In the genomic region with DNA sequence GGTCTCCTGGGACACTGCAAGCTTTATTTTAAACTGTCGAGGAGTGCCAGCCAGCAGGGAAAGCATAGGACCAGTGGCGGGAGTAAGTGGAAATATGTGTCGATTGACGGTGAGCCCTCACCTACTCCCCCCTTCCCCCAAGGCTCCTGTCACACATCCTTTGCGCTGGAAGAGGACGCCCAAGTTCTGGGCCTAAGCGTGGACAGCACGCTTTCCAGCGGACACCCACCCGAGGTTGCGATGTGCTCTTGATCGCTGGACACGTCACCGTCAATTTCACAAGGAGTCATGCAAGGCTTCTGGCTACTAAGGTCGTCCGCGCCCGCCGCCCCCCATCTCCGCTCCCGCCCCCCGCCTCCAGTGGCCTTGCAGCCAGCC, we compare ENCODE assay signal across 10 mouse cellular contexts. TPM values are rescaled to one million over a fixed set of nuclear protein-coding genes. Genes with fewer than 3 reads are reported as not detected.
DNase-seq lines count a peak whose midpoint lies in the region; ATAC-seq lines count a peak whose summit lies in the region.
"Had no signal": no experiment of that assay in that cellular context is flagged by ENCODE, and none has a peak within 500 bp of the region (broad histone marks: within the 10 kb centered on the region; RNA-seq: fewer than 3 reads in every experiment).

No protein-coding gene starts in this region.

- H3K27ac ChIP-seq in kidney, embryonic 15.5 days: no peak overlapping the region
- peak overlapping the region; percentile 46; the same call in 1 of the 2 replicates for H3K27ac ChIP-seq in embryonic facial prominence, embryonic 12.5 days
- H3K27ac ChIP-seq in hindbrain, embryonic 14.5 days: peak overlapping the region; percentile 99
- H3K27ac ChIP-seq in midbrain, embryonic 15.5 days: peak overlapping the region; percentile 97

- no peak for ATAC-seq in kidney, embryonic 15.5 days (replicated peaks; ENCODE audit: low FRiP score)
- no peak for ATAC-seq in embryonic facial prominence, embryonic 12.5 days (ENCODE audit: insufficient number of reproducible peaks, insufficient read depth, low FRiP score, low TSS enrichment)
- peak; percentile 36 for ATAC-seq in hindbrain, embryonic 14.5 days (ENCODE audit: low FRiP score)
- ATAC-seq in midbrain, embryonic 15.5 days (replicated peaks): peak; percentile 61

- no peaks in the 10 kb centered on the region for H3K36me3 ChIP-seq in kidney, embryonic 15.5 days
- no peaks in the 10 kb centered on the region for H3K36me3 ChIP-seq in embryonic facial prominence, embryonic 12.5 days
- H3K36me3 ChIP-seq in hindbrain, embryonic 14.5 days (replicated peaks; ENCODE audit: control insufficient read depth, insufficient read depth): no peaks in the 10 kb centered on the region
- no peaks in the 10 kb centered on the region for H3K36me3 ChIP-seq in midbrain, embryonic 15.5 days (replicated peaks)

- 1% methylated on average over 22 of the region's 22 CpGs for WGBS in kidney, embryonic 15.5 days
- WGBS in embryonic facial prominence, embryonic 12.5 days: under 1% methylated on average over 22 of the region's 22 CpGs
- under 1% methylated on average over 22 of the region's 22 CpGs for WGBS in hindbrain, embryonic 14.5 days
- under 1% methylated on average over 22 of the region's 22 CpGs for WGBS in midbrain, embryonic 15.5 days

- H3K9me3 ChIP-seq in kidney, embryonic 15.5 days (replicated peaks): no peaks in the 10 kb centered on the region
- H3K9me3 ChIP-seq in embryonic facial prominence, embryonic 12.5 days: no peaks in the 10 kb centered on the region
- no peaks in the 10 kb centered on the region for H3K9me3 ChIP-seq in hindbrain, embryonic 14.5 days (ENCODE audit: control insufficient read depth, low read length)
- no peaks in the 10 kb centered on the region for H3K9me3 ChIP-seq in midbrain, embryonic 15.5 days

- intact Hi-C loops in left cerebral cortex, postnatal 36 days (cut with DNase I): loop anchor here (5.0 kb wide), 1 partner anchor 170 kb away; a partner anchor contains a TSS

- peak overlapping the region; percentile 55; the same call in 1 of the 2 replicates for H3K9ac ChIP-seq in kidney, embryonic 15.5 days
- peak overlapping the region; percentile 81 for H3K9ac ChIP-seq in embryonic facial prominence, embryonic 12.5 days
- peak overlapping the region; percentile 94 for H3K9ac ChIP-seq in hindbrain, embryonic 14.5 days
- H3K9ac ChIP-seq in midbrain, embryonic 15.5 days: peak overlapping the region; percentile 79

- DNase-seq in kidney, postnatal 4 days: no peak
- DNase-seq in hindbrain, embryonic 14.5 days (ENCODE audit: low spot score): peak; percentile 42
- no peak for DNase-seq in left cerebral cortex, postnatal 36 days (ENCODE audit: low spot score in 2 of 2)
- no peak for DNase-seq in cerebellum, adult 8-10 months
- no peak for DNase-seq in urinary bladder, postnatal 25 days (ENCODE audit: low spot score)

- peaks cover 90% of the 10 kb centered on the region for H3K27me3 ChIP-seq in kidney, embryonic 15.5 days
- H3K27me3 ChIP-seq in embryonic facial prominence, embryonic 12.5 days: peaks cover 33% of the 10 kb centered on the region
- H3K27me3 ChIP-seq in hindbrain, embryonic 14.5 days (ENCODE audit: control insufficient read depth, insufficient read depth, low read length): no peaks in the 10 kb centered on the region
- H3K27me3 ChIP-seq in midbrain, embryonic 15.5 days (replicated peaks): no peaks in the 10 kb centered on the region

- peak overlapping the region; percentile 97 for H3K4me2 ChIP-seq in kidney, embryonic 15.5 days
- peak overlapping the region; percentile 76 for H3K4me2 ChIP-seq in embryonic facial prominence, embryonic 12.5 days (replicated peaks)
- peak overlapping the region; percentile 91 for H3K4me2 ChIP-seq in hindbrain, embryonic 14.5 days (replicated peaks)
- peak overlapping the region; percentile 74 for H3K4me2 ChIP-seq in midbrain, embryonic 15.5 days

- H3K4me1 ChIP-seq in kidney, embryonic 15.5 days: peaks cover 17% of the 10 kb centered on the region
- peaks cover 21% of the 10 kb centered on the region for H3K4me1 ChIP-seq in embryonic facial prominence, embryonic 12.5 days
- H3K4me1 ChIP-seq in hindbrain, embryonic 14.5 days (replicated peaks; ENCODE audit: control insufficient read depth, insufficient read depth, low read length): peaks cover 23% of the 10 kb centered on the region
- peaks cover 36% of the 10 kb centered on the region for H3K4me1 ChIP-seq in midbrain, embryonic 15.5 days

- H3K4me3 ChIP-seq in kidney, embryonic 15.5 days (replicated peaks): peak overlapping the region; percentile 60
- H3K4me3 ChIP-seq in embryonic facial prominence, embryonic 12.5 days: peak overlapping the region; percentile 65
- peak overlapping the region; percentile 62 for H3K4me3 ChIP-seq in hindbrain, embryonic 14.5 days (replicated peaks; ENCODE audit: low read length)
- H3K4me3 ChIP-seq in midbrain, embryonic 15.5 days: peak overlapping the region; percentile 70

RNA-seq across cellular contexts. Expression of a gene that starts 0.3 kb away (rescaled TPM):
- 38.6 and 40.1 TPM in 2 replicates for polyA plus RNA-seq in kidney, embryonic 15.5 days (2015; fragmentation: Nextera tagmentation; extraction: Ambion mirVana)
- polyA plus RNA-seq in embryonic facial prominence, embryonic 12.5 days (2016; fragmentation: Nextera tagmentation; extraction: Ambion mirVana): 55.0 and 56.5 TPM in 2 replicates
- 78.0 and 83.0 TPM in 2 replicates for polyA plus RNA-seq in hindbrain, embryonic 14.5 days (2014; fragmentation: Nextera tagmentation; extraction: Ambion mirVana)
- polyA plus RNA-seq in midbrain, embryonic 15.5 days (2015; fragmentation: Nextera tagmentation; extraction: Ambion mirVana): 87.6 and 87.7 TPM in 2 replicates
- total RNA-seq in left cerebral cortex, postnatal 36 days (2021): 100 to 1,000 TPM; 112 to 145 TPM

RNA-seq across cellular contexts. Expression of a gene that starts 26.4 kb away (rescaled TPM):
- polyA plus RNA-seq in kidney, embryonic 15.5 days (2015; fragmentation: Nextera tagmentation; extraction: Ambion mirVana): not detected in 2 replicates
- not detected in 2 replicates for polyA plus RNA-seq in embryonic facial prominence, embryonic 12.5 days (2016; fragmentation: Nextera tagmentation; extraction: Ambion mirVana)
- not detected in 2 replicates for polyA plus RNA-seq in hindbrain, embryonic 14.5 days (2014; fragmentation: Nextera tagmentation; extraction: Ambion mirVana)
- polyA plus RNA-seq in midbrain, embryonic 15.5 days (2015; fragmentation: Nextera tagmentation; extraction: Ambion mirVana): 0.24 TPM in 1 of 2 replicates, not detected in the other
- total RNA-seq in left cerebral cortex, postnatal 36 days (2021): not detected
- total RNA-seq: heart, postnatal 10 days had no signal
- polyA plus RNA-seq: Patski had no signal

Comparison
In these comparisons a context has a peak if more than half of its experiments do, and no peak if none do; other contexts are left out.
1. ATAC-seq: peak in hindbrain, embryonic 14.5 days (single experiment) and midbrain, embryonic 15.5 days (single experiment); none in kidney, embryonic 15.5 days (single experiment) and embryonic facial prominence, embryonic 12.5 days (single experiment).
2. Peak in every context shown above with its lines, with median percentiles within 50 percentile points of each other: H3K4me2 ChIP-seq, H3K4me3 ChIP-seq and H3K9ac ChIP-seq.